Comparison of ENCODE assay signal across 33 mouse cellular contexts in genomic region chr14:79233697-79234096, GRCm38 (mm10). TPM values are rescaled to one million over a fixed set of nuclear protein-coding genes. Genes with fewer than 3 reads are reported as not detected.
A peak's percentile ranks its signal among the peaks of the same experiment; 100 is the strongest.
DNase-seq lines count a peak whose midpoint lies in the region; ATAC-seq and TF ChIP-seq lines count a peak whose summit lies in the region.
"Had no signal": no experiment of that assay in that cellular context is flagged by ENCODE, and none has a peak within 500 bp of the region (broad histone marks: within the 10 kb centered on the region; RNA-seq: fewer than 3 reads in every experiment).

No protein-coding gene starts in this region.

- TF ChIP-seq CTCF in hindbrain, postnatal 0 days (IDR thresholded peaks at IDR 0.05; ENCODE audit: low read depth) = no peak

- no peaks in the 10 kb centered on the region for H3K4me1 ChIP-seq in hindbrain, postnatal 0 days (ENCODE audit: insufficient read depth, low read length)
- H3K4me1 ChIP-seq: hindbrain, embryonic 15.5 days; intestine, embryonic 15.5 days had no signal

- no peak overlapping the region for H3K4me2 ChIP-seq in hindbrain, postnatal 0 days (ENCODE audit: low read depth, low read length)
- H3K4me2 ChIP-seq: forebrain, embryonic 13.5 days; heart, embryonic 13.5 days; hindbrain, embryonic 12.5 days; hindbrain, embryonic 15.5 days; intestine, embryonic 15.5 days had no signal

- H3K9ac ChIP-seq in hindbrain, postnatal 0 days (replicated peaks; ENCODE audit: low read length) = no peak overlapping the region
- H3K9ac ChIP-seq: forebrain, embryonic 13.5 days; heart, embryonic 13.5 days; hindbrain, embryonic 12.5 days; hindbrain, embryonic 15.5 days; intestine, embryonic 15.5 days had no signal

- H3K4me3 ChIP-seq in hindbrain, postnatal 0 days (ENCODE audit: low read length) = no peak overlapping the region
- H3K4me3 ChIP-seq: forebrain, embryonic 10.5 days; forebrain, embryonic 13.5 days; heart, embryonic 13.5 days; hindbrain, embryonic 12.5 days; hindbrain, embryonic 15.5 days; intestine, embryonic 15.5 days had no signal

- no peaks in the 10 kb centered on the region for H3K36me3 ChIP-seq in splenic B cell, adult 2 months (ENCODE audit: control insufficient read depth, insufficient read depth, low read length, poor library complexity, severe bottlenecking)
- no peaks in the 10 kb centered on the region for H3K36me3 ChIP-seq in hindbrain, postnatal 0 days (ENCODE audit: insufficient read depth, low read length)
- H3K36me3 ChIP-seq: forebrain, embryonic 10.5 days; heart, embryonic 13.5 days; hindbrain, embryonic 12.5 days; hindbrain, embryonic 15.5 days; intestine, embryonic 15.5 days had no signal

- no peaks in the 10 kb centered on the region for H3K9me3 ChIP-seq in hindbrain, postnatal 0 days (ENCODE audit: low read length)
- H3K9me3 ChIP-seq: forebrain, embryonic 10.5 days; forebrain, embryonic 13.5 days; heart, embryonic 13.5 days; hindbrain, embryonic 12.5 days; hindbrain, embryonic 15.5 days; intestine, embryonic 15.5 days had no signal

- H3K27me3 ChIP-seq in splenic B cell, adult 2 months (ENCODE audit: control insufficient read depth, insufficient read depth, low read length, poor library complexity, severe bottlenecking) = no peaks in the 10 kb centered on the region
- no peaks in the 10 kb centered on the region for H3K27me3 ChIP-seq in hindbrain, postnatal 0 days (ENCODE audit: insufficient read depth, low read length)
- H3K27me3 ChIP-seq: forebrain, embryonic 13.5 days; hindbrain, embryonic 12.5 days; hindbrain, embryonic 15.5 days; intestine, embryonic 15.5 days had no signal

- peak; percentile 67 for ATAC-seq in common myeloid progenitor, adult 5-6 weeks (replicated peaks; ENCODE audit: low read depth, poor library complexity, severe bottlenecking)
- ATAC-seq in megakaryocyte, adult 5-6 weeks (ENCODE audit: poor library complexity, severe bottlenecking) = peak; percentile 71
- no peak for ATAC-seq in hindbrain, postnatal 0 days
- ATAC-seq: CD4-positive, CD25-positive, alpha-beta regulatory T cell, adult 4 months; forebrain, embryonic 13.5 days; forebrain, embryonic 16.5 days; intestine, embryonic 15.5 days had no signal

- WGBS in hindbrain, postnatal 0 days = 86% methylated on average over 5 of the region's 5 CpGs

- DNase-seq in thymus, postnatal 4 days = peak; percentile 7
- no peak for DNase-seq in thymus, postnatal 25 days
- peak; percentile 15 for DNase-seq in splenic B cell, adult 2 months (ENCODE audit: low read depth, low spot score)
- no peak for DNase-seq in right cerebral cortex, postnatal 14 days
- DNase-seq in hindbrain, postnatal 0 days (ENCODE audit: low spot score) = no peak
- no peak for DNase-seq in cerebellum, postnatal 25 days
- DNase-seq: adrenal gland, adult 2 months; adrenal gland, postnatal 36 days; cerebellum, adult 18-20 months; cerebellum, adult 9-10 months; cerebellum, postnatal 14 days; gastrocnemius, postnatal 10 days; gastrocnemius, postnatal 36 days; heart, adult 18-20 months; heart, postnatal 14 days; heart, postnatal 4 days; kidney, adult 11 months had no signal

- no peak overlapping the region for H3K27ac ChIP-seq in hindbrain, postnatal 0 days
- H3K27ac ChIP-seq: forebrain, embryonic 10.5 days; forebrain, embryonic 13.5 days; heart, embryonic 13.5 days; hindbrain, embryonic 12.5 days; hindbrain, embryonic 15.5 days; intestine, embryonic 15.5 days had no signal

RNA-seq across cellular contexts. Expression of gene Zfp957, which starts 13.5 kb away (rescaled TPM):
- total RNA-seq in common myeloid progenitor, adult 5-6 weeks (2017) = not detected in 2 replicates
- total RNA-seq in megakaryocyte, adult 5-6 weeks (2015) = not detected in 2 replicates
- not detected in 2 replicates for total RNA-seq in megakaryocyte, adult 5-6 weeks (2017)
- total RNA-seq in hindbrain, postnatal 0 days (2014; rRNA removed) = not detected in 2 replicates
- not detected in 2 replicates for polyA plus RNA-seq in hindbrain, postnatal 0 days (2015; fragmentation: Nextera tagmentation; extraction: Ambion mirVana)
- total RNA-seq: adrenal gland, adult 2 months; adrenal gland, postnatal 36 days; ES-E14; gastrocnemius, adult 18-20 months; gastrocnemius, postnatal 10 days; gastrocnemius, postnatal 36 days; heart, adult 18-20 months; heart, postnatal 14 days; heart, postnatal 4 days had no signal
- polyA plus RNA-seq: adrenal gland, adult 2 months; C2C12; CD4-positive, CD25-positive, alpha-beta regulatory T cell, adult 4 months; cortical plate, adult 2 months; embryonic facial prominence, embryonic 11.5 days; embryonic facial prominence, embryonic 14.5 days; forebrain, embryonic 10.5 days; forebrain, embryonic 13.5 days; forebrain, embryonic 16.5 days; heart, embryonic 13.5 days; hindbrain, embryonic 15.5 days; intestine, embryonic 15.5 days had no signal

Comparison
In these comparisons a context has a peak if more than half of its experiments do, and no peak if none do; other contexts are left out.
1. DNase-seq: peak in thymus, postnatal 4 days (single experiment) and splenic B cell, adult 2 months (single experiment); none in thymus, postnatal 25 days (single experiment), right cerebral cortex, postnatal 14 days (single experiment), hindbrain, postnatal 0 days (single experiment) and cerebellum, postnatal 25 days (0 of 2).